Mouse (Mus musculus) liver, embryonic 14.5 days (tissue): ENCODE measurements at regions not wholly inside any gene's neighbourhood (a gene's known extent, or its start where the extent isn't known, plus 50 kb on each side); places are given as distances from the start of the nearest gene placed in this dataset.
"Not testable (repeated sequence)": the region's sequence is repeated elsewhere in the genome, so short reads cannot be mapped to it uniquely, and the experiment has no call there.

Experiments
- CTCF ChIP-seq: IDR thresholded peaks from 2 replicates; pipeline ENCODE4 v1.5.1; 2016; ENCODE audit warnings: antibody characterized with exemption, low read depth, control low read depth
- EP300 ChIP-seq: IDR thresholded peaks from 2 replicates; pipeline ENCODE4 v1.6.1; 2016; ENCODE audit warnings: antibody characterized with exemption, low read depth

DNA sequence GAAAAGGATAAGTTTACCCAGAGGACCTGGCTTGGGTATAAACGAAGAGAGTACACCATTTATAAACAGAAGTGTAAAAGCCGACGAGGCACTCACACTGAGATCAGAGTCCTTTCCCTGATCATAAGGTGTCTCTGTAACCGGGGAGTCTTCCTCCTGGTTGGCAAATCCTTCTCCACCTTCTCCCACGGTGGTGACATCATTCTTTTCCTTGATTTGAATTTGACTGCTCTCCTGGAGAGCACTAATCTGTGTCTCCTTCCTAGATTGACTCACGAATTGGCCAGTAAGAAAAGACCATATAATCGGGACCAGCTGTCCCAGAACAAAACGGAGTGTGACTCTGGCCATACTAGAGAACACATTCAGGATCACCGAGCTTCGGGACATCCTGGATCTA, 83.9 kb downstream of the 9530068E07Rik start:
- TF ChIP-seq CTCF, EP300: not testable (repeated sequence)
